Mouse (Mus musculus): ENCODE measurements around the gene Cenpe. TPM values are rescaled to one million over a fixed set of nuclear protein-coding genes. Genes with fewer than 3 reads are reported as not detected.
A peak's percentile ranks its signal among the peaks of the same experiment; 100 is the strongest.
"Not testable (repeated sequence)": the region's sequence is repeated elsewhere in the genome, so short reads cannot be mapped to it uniquely, and the experiment has no call there.

The Cenpe gene
- polyA plus RNA-seq (2012; rRNA removed) = 11.1 and 13.2 TPM in 2 replicates

DNA sequence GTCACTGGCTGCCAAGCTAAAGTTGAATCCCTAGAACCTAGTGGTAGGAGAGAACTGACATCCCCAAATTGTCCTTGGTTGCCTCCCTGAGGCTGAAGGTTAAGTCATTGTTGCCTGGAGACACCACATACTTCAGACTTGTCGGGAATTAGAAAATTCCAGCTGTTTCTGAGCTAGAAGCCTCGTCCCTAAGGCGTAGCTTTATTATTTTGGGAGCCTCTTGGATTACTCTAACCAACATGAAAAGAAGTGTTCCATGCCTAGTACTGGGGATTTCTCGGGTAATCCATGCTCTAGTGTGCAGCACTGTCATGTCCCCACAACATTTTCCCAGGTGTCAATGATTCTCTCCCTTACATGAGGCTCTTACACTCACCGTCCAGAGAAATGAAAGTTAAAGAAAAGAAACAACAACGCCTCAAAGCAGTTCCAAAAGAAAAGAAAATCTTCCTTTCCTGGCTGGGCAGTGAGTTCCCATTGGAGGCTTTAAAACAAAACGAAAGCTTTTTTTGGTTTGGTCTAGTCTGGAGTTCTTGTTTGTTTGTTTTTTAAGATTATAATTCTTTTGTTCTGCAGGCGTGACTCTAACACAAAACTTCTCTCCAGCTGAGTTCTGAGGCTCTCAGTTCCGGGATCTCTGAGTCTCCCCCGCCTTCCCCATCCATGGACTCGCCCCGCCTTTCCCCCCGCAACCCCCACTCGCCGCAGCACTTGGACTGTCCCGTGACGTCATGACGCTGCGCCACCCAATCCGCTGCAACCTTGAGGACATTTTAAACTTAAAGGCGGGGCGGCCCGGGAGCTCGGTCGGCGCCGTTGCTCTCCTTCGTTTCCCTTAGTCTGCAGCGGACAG is at the start of gene Cenpe:
Cenpe (plus strand) TSS at position 733 of the 853 bp plus-strand sequence.
- Histone ChIP-seq H3K27me3 (ENCODE audit: control insufficient read depth, insufficient read depth, low read length) (no peaks in the 10 kb centered on the region), H3K4me3 (ENCODE audit: control insufficient read depth, low read depth, low read length) (peak within 1 kb of the TSS; percentile 95), H3K36me3 (ENCODE audit: control insufficient read depth, insufficient read depth, low read length) (no peaks in the 10 kb centered on the region; the same call in 1 of the 2 replicates), H3K27ac (ENCODE audit: control insufficient read depth, insufficient read depth, low read depth, low read length) (peak within 1 kb of the TSS; percentile 79), H3K4me1 (ENCODE audit: control insufficient read depth, insufficient read depth, low read length) (peaks cover 3% of the 10 kb centered on the region)
- TF ChIP-seq POLR2A (IDR thresholded peaks at IDR 0.05; ENCODE audit: control insufficient read depth, low read depth, low read length) = peak; percentile 62
- no peak for TF ChIP-seq CTCF (IDR thresholded peaks at IDR 0.05; ENCODE audit: control insufficient read depth, insufficient read depth, insufficient replicate concordance, low read depth, low read length)

- H3K4me1 ChIP-seq (ENCODE audit: control insufficient read depth, insufficient read depth, low read length) = no peaks in the 10 kb centered on the region
- no peak overlapping the region for H3K27ac ChIP-seq (ENCODE audit: control insufficient read depth, insufficient read depth, low read depth, low read length)
- TF ChIP-seq POLR2A (IDR thresholded peaks at IDR 0.05; ENCODE audit: control insufficient read depth, low read depth, low read length) (no peak), CTCF (IDR thresholded peaks at IDR 0.05; ENCODE audit: control insufficient read depth, insufficient read depth, insufficient replicate concordance, low read depth, low read length) (no peak)
- no peak overlapping the region for H3K4me3 ChIP-seq (ENCODE audit: control insufficient read depth, low read depth, low read length)
- no peaks in the 10 kb centered on the region for H3K27me3 ChIP-seq (ENCODE audit: control insufficient read depth, insufficient read depth, low read length)
- H3K36me3 ChIP-seq (ENCODE audit: control insufficient read depth, insufficient read depth, low read length) = no peaks in the 10 kb centered on the region
These were observed 40.4 kb upstream of the Cenpe start for GRCm38 (mm10) chr3:135171898-135172446.

GRCm38 (mm10) chr3:135191861-135192260 is 20.5 kb upstream of the Cenpe start:
- TF ChIP-seq POLR2A (IDR thresholded peaks at IDR 0.05; ENCODE audit: control insufficient read depth, low read depth, low read length) (no peak), CTCF (IDR thresholded peaks at IDR 0.05; ENCODE audit: control insufficient read depth, insufficient read depth, insufficient replicate concordance, low read depth, low read length) (no peak)
- Histone ChIP-seq H3K36me3 (ENCODE audit: control insufficient read depth, insufficient read depth, low read length) (no peaks in the 10 kb centered on the region), H3K4me1 (ENCODE audit: control insufficient read depth, insufficient read depth, low read length) (no peaks in the 10 kb centered on the region), H3K27me3 (ENCODE audit: control insufficient read depth, insufficient read depth, low read length) (no peaks in the 10 kb centered on the region), H3K4me3 (ENCODE audit: control insufficient read depth, low read depth, low read length) (no peak overlapping the region), H3K27ac (ENCODE audit: control insufficient read depth, insufficient read depth, low read depth, low read length) (no peak overlapping the region)

GRCm38 (mm10) chr3:135198051-135198450 is 14.3 kb upstream of the Cenpe start:
- not testable (repeated sequence) for H3K4me3 ChIP-seq (ENCODE audit: control insufficient read depth, low read depth, low read length); H3K4me1 ChIP-seq (ENCODE audit: control insufficient read depth, insufficient read depth, low read length); H3K36me3 ChIP-seq (ENCODE audit: control insufficient read depth, insufficient read depth, low read length); H3K27me3 ChIP-seq (ENCODE audit: control insufficient read depth, insufficient read depth, low read length); H3K27ac ChIP-seq (ENCODE audit: control insufficient read depth, insufficient read depth, low read depth, low read length)

DNA sequence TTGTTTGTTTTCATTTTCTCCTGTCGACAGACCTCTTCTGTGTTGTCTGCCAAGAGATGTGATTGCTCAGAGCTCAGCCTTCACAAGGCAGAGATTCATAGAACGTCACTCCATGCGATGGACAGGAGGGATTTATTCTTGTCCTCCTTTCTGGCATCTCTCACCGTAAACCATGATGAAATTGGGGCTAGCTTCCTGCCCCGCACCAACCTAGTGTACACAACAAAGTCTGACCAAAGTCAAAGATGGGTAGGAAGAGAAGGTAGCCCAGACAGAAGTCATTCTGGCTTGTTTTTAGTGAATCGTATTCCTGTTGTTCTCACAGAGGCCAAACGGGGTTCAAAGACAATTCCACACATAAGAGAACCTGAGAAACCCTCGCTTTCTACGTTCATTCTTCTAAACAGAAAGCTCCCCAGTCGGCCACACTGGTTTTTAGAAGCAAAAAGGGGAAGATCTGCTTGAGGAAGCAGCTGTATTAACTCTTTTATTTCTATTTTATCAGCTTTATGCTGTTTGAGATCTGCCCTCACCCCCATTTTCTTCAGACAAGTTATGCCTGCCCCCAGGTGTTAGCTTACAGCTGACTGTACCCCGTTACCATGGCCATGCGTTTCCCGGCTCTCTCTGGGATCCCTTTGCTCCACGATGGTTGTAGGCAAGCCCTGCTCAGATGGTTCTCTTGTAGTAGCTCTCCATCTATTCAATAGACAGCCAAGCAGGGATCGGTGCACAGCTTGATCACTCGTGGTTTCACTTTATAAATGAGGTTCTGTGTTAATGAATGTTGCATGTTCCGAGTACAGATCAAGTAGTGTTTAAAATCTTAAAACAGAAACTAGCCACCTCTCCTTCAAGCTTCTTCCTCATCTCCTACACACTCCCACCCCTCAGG is 11.7 kb upstream of the Cenpe start:
- Histone ChIP-seq H3K27ac (ENCODE audit: control insufficient read depth, insufficient read depth, low read depth, low read length) (no peak overlapping the region), H3K4me1 (ENCODE audit: control insufficient read depth, insufficient read depth, low read length) (peaks cover 2% of the 10 kb centered on the region; the same call in 1 of the 2 replicates), H3K36me3 (ENCODE audit: control insufficient read depth, insufficient read depth, low read length) (no peaks in the 10 kb centered on the region), H3K4me3 (ENCODE audit: control insufficient read depth, low read depth, low read length) (peak overlapping the region; percentile 27), H3K27me3 (ENCODE audit: control insufficient read depth, insufficient read depth, low read length) (no peaks in the 10 kb centered on the region)
- TF ChIP-seq CTCF (IDR thresholded peaks at IDR 0.05; ENCODE audit: control insufficient read depth, insufficient read depth, insufficient replicate concordance, low read depth, low read length) (no peak), POLR2A (IDR thresholded peaks at IDR 0.05; ENCODE audit: control insufficient read depth, low read depth, low read length) (no peak)

- no peak overlapping the region for H3K4me3 ChIP-seq (ENCODE audit: control insufficient read depth, low read depth, low read length)
- H3K4me1 ChIP-seq (ENCODE audit: control insufficient read depth, insufficient read depth, low read length) = no peaks in the 10 kb centered on the region
- no peaks in the 10 kb centered on the region for H3K36me3 ChIP-seq (ENCODE audit: control insufficient read depth, insufficient read depth, low read length)
- H3K27me3 ChIP-seq (ENCODE audit: control insufficient read depth, insufficient read depth, low read length) = no peaks in the 10 kb centered on the region
- H3K27ac ChIP-seq (ENCODE audit: control insufficient read depth, insufficient read depth, low read depth, low read length) = no peak overlapping the region
- TF ChIP-seq CTCF (IDR thresholded peaks at IDR 0.05; ENCODE audit: control insufficient read depth, insufficient read depth, insufficient replicate concordance, low read depth, low read length) (peak; percentile 42; the same call in 1 of the 2 replicates), POLR2A (IDR thresholded peaks at IDR 0.05; ENCODE audit: control insufficient read depth, low read depth, low read length) (no peak)
These were observed 5.7 kb upstream of the Cenpe start for GRCm38 (mm10) chr3:135206621-135207020.
